Mouse (Mus musculus) midbrain, postnatal 0 days (tissue): ENCODE data around the gene Kmt5b. TPM values are rescaled to one million over a fixed set of nuclear protein-coding genes. Genes with fewer than 3 reads are reported as not detected.

Experiments
- ATAC-seq: fragments of 200-750 bp; cut with Nextera tagmentation; 2 replicates; pipeline ENCODE4 v1.8.0; 2017; ENCODE audit warnings: moderate number of reproducible peaks, mild to moderate bottlenecking, moderate TSS enrichment, moderate library complexity; ENCODE audit not compliant: low FRiP score
- DNase-seq: peaks from one replicate; pipeline ENCODE4 v3.0.0-alpha.2; 2015; ENCODE audit warnings: low spot score
- H3K27ac ChIP-seq: fragments of 300-500 bp; sonication (generic); 2 replicates; pipeline ENCODE4 v1.5.1; 2014; ENCODE audit warnings: low read depth, mild to moderate bottlenecking, low read length, mixed read lengths
- H3K27me3 ChIP-seq: fragments of 300-500 bp; sonication (generic); 2 replicates; pipeline ENCODE4 v1.6.1; 2014; ENCODE audit warnings: low read length, control low read depth, mixed read lengths; ENCODE audit not compliant: insufficient read depth
- H3K36me3 ChIP-seq: fragments of 300-500 bp; sonication (generic); 2 replicates; pipeline ENCODE4 v1.6.1; 2014; ENCODE audit warnings: low read length, control low read depth, mixed read lengths; ENCODE audit not compliant: insufficient read depth
- H3K4me1 ChIP-seq: fragments of 300-500 bp; sonication (generic); 2 replicates; pipeline ENCODE4 v1.6.1; 2014; ENCODE audit warnings: mild to moderate bottlenecking, control low read depth, antibody characterized with exemption, low read length, mixed read lengths; ENCODE audit not compliant: insufficient read depth
- H3K4me2 ChIP-seq: fragments of 300-500 bp; sonication (generic); 2 replicates; pipeline ENCODE4 v1.6.1; 2014; ENCODE audit warnings: low read depth, mild to moderate bottlenecking, low read length, mixed read lengths; ENCODE audit not compliant: poor library complexity, severe bottlenecking
- H3K4me3 ChIP-seq: fragments of 300-500 bp; sonication (generic); 2 replicates; pipeline ENCODE4 v1.5.1; 2014; ENCODE audit warnings: low read depth, mild to moderate bottlenecking, low read length, moderate library complexity
- H3K9ac ChIP-seq: fragments of 300-500 bp; sonication (generic); replicated peaks from 2 replicates; pipeline ENCODE4 v1.6.1; 2014; ENCODE audit warnings: mild to moderate bottlenecking, low read length, moderate library complexity, mixed read lengths; ENCODE audit not compliant: poor library complexity, severe bottlenecking
- H3K9me3 ChIP-seq: fragments of 300-500 bp; sonication (generic); 2 replicates; pipeline ENCODE4 v1.6.1; 2016; ENCODE audit warnings: low read length, control low read depth
- CTCF ChIP-seq: IDR thresholded peaks from 2 replicates; pipeline ENCODE4 v1.5.1; 2016; ENCODE audit warnings: antibody characterized with exemption, mild to moderate bottlenecking
- WGBS: fragments of 180-500 bp; shearing (Covaris S2); extraction: QIAGEN DNeasy Blood & Tissue Kit; methylation state at CpG from one replicate; pipeline ENCODE4 v1.1.7; 2014; 5-methylcytosine and 5-hydroxymethylcytosine counted together
- polyA plus RNA-seq: library from polyadenylated mRNA; unstranded; fragments of >200 nt; fragmentation: Nextera tagmentation; extraction: Ambion mirVana; gene quantifications from 2 replicates; pipeline ENCODE4 v1.2.1, GENCODE M21; 2015
- total RNA-seq: library from RNA; depleted of rRNA; stranded (reverse); fragments of >200 nt; gene quantifications from 2 replicates; pipeline ENCODE4 v1.2.3, GENCODE M21; 2014

Gene Kmt5b
- total and polyA plus RNA-seq, 2 experiments from 2014 or later: 41.4 to 64.0 TPM

- peak overlapping the region; percentile 70 for H3K4me2 ChIP-seq
- peak overlapping the region; percentile 85 for H3K27ac ChIP-seq
- H3K27me3 ChIP-seq: no peaks in the 10 kb centered on the region
- TF ChIP-seq CTCF: peak; percentile 40
- peak overlapping the region; percentile 54 for H3K9ac ChIP-seq
- peak overlapping the region; percentile 47 for H3K4me3 ChIP-seq
- DNase-seq: peak; percentile 76
- H3K36me3 ChIP-seq: no peaks in the 10 kb centered on the region
- H3K9me3 ChIP-seq: 0 out of 2 replicates have a peak, but pooled peaks cover 2% of the 10 kb centered on the region
- WGBS: 2% methylated on average over 13 of the region's 13 CpGs
- peak; percentile 54; the same call in 1 of the 2 replicates for ATAC-seq
- H3K4me1 ChIP-seq: no peaks in the 10 kb centered on the region
These were observed 23.2 kb upstream of the Kmt5b start for GRCm38 (mm10) chr19:3743851-3744512.

GRCm38 (mm10) chr19:3752621-3753239, 14.5 kb upstream of the Kmt5b start:
- H3K4me1 ChIP-seq: no peaks in the 10 kb centered on the region
- no peak overlapping the region for H3K9ac ChIP-seq
- WGBS: 64% methylated on average over 8 of the region's 8 CpGs
- H3K9me3 ChIP-seq: 0 out of 2 replicates have a peak, but pooled peaks cover 2% of the 10 kb centered on the region
- H3K4me3 ChIP-seq: no peak overlapping the region
- no peak for DNase-seq
- H3K27ac ChIP-seq: no peak overlapping the region
- no peak for ATAC-seq
- no peak overlapping the region for H3K4me2 ChIP-seq
- H3K36me3 ChIP-seq: no peaks in the 10 kb centered on the region
- TF ChIP-seq CTCF: no peak
- H3K27me3 ChIP-seq: no peaks in the 10 kb centered on the region

- Histone ChIP-seq H3K9ac (no peak overlapping the region), H3K27ac (no peak overlapping the region), H3K4me3 (no peak overlapping the region), H3K4me1 (no peaks in the 10 kb centered on the region), H3K9me3 (0 out of 2 replicates have a peak, but pooled peaks cover 2% of the 10 kb centered on the region), H3K27me3 (no peaks in the 10 kb centered on the region), H3K36me3 (no peaks in the 10 kb centered on the region), H3K4me2 (no peak overlapping the region)
- no peak for TF ChIP-seq CTCF
- ATAC-seq: no peak
- no peak for DNase-seq
- 84% methylated on average over 1 of the region's 1 CpGs for WGBS
These were observed 14.0 kb upstream of the Kmt5b start for GRCm38 (mm10) chr19:3753240-3753633.

- Histone ChIP-seq H3K9ac (no peak overlapping the region), H3K27me3 (no peaks in the 10 kb centered on the region), H3K4me3 (no peak overlapping the region), H3K4me1 (no peaks in the 10 kb centered on the region), H3K9me3 (no peaks in the 10 kb centered on the region), H3K27ac (no peak overlapping the region), H3K4me2 (no peak overlapping the region), H3K36me3 (no peaks in the 10 kb centered on the region)
- DNase-seq: no peak
- TF ChIP-seq CTCF: no peak
- no peak for ATAC-seq
- 60% methylated on average over 8 of the region's 8 CpGs for WGBS
These were observed 13.5 kb upstream of the Kmt5b start for GRCm38 (mm10) chr19:3753738-3754137.

GRCm38 (mm10) chr19:3757861-3758260, 9.4 kb upstream of the Kmt5b start:
- ATAC-seq: no peak
- no peaks in the 10 kb centered on the region for H3K27me3 ChIP-seq
- 47% methylated on average over 1 of the region's 1 CpGs for WGBS

GRCm38 (mm10) chr19:3765221-3765820, 1.9 kb upstream of the Kmt5b start:
- no peak for TF ChIP-seq CTCF
- DNase-seq (no peak), ATAC-seq (no peak)
- Histone ChIP-seq H3K9ac (no peak overlapping the region), H3K27me3 (no peaks in the 10 kb centered on the region), H3K4me1 (peaks cover 11% of the 10 kb centered on the region), H3K36me3 (no peaks in the 10 kb centered on the region), H3K4me2 (no peak overlapping the region), H3K27ac (no peak overlapping the region), H3K9me3 (no peaks in the 10 kb centered on the region), H3K4me3 (no peak overlapping the region)
- 76% methylated on average over 4 of the region's 4 CpGs for WGBS

More at GRCm38 (mm10) chr19:3757861-3758260, 9.4 kb upstream of the Kmt5b start:
- Histone ChIP-seq H3K4me3 (no peak overlapping the region), H3K27ac (no peak overlapping the region), H3K36me3 (no peaks in the 10 kb centered on the region), H3K4me1 (no peaks in the 10 kb centered on the region), H3K9ac (no peak overlapping the region), H3K9me3 (no peaks in the 10 kb centered on the region), H3K4me2 (no peak overlapping the region)
- DNase-seq: no peak
- TF ChIP-seq CTCF: no peak
